Mouse (Mus musculus): ENCODE measurements around the gene Spata18. TPM values are rescaled to one million over a fixed set of nuclear protein-coding genes. Genes with fewer than 3 reads are reported as not detected.

The Spata18 gene
- polyA plus RNA-seq, 1 experiment: not detected

DNA sequence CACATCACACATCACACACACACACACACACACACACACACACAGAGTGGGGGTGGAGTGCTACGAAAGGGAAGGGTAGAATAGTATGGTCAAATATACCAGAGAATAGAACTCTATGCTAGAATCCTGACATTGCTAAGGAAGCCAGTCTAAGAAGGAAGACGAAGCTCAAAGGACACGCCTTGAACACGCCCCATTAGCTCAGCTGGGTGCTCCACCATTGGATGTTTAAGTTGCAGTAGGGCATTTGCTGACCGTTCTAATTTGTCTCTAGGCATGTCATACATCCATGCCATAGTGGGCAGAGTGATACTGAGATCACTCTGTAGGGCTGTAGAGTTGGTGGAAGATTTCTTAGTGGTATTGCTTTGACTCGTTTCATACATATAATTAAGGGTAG is 32.0 kb downstream of the Spata18 start:
- TF ChIP-seq POLR2A (IDR thresholded peaks at IDR 0.05; ENCODE audit: low read depth, low read length) (no peak), CTCF (IDR thresholded peaks at IDR 0.05; ENCODE audit: extremely low read depth, insufficient read depth, insufficient read length, insufficient replicate concordance) (no peak)
- Histone ChIP-seq H3K27me3 (ENCODE audit: control insufficient read depth, insufficient read depth, low read length) (no peaks in the 10 kb centered on the region), H3K27ac (ENCODE audit: insufficient read depth, low read length) (no peak overlapping the region), H3K4me3 (ENCODE audit: extremely low read depth, insufficient read depth, insufficient read length) (no peak overlapping the region), H3K4me1 (ENCODE audit: control insufficient read depth, insufficient read depth, insufficient read length) (no peaks in the 10 kb centered on the region), H3K36me3 (ENCODE audit: control insufficient read depth, insufficient read depth, low read length) (no peaks in the 10 kb centered on the region)
- DNase-seq (ENCODE audit: low read depth in 1 of 2, low spot score in 2 of 2): no peak
- WGBS: 78% methylated on average over 6 of the region's 6 CpGs

DNA sequence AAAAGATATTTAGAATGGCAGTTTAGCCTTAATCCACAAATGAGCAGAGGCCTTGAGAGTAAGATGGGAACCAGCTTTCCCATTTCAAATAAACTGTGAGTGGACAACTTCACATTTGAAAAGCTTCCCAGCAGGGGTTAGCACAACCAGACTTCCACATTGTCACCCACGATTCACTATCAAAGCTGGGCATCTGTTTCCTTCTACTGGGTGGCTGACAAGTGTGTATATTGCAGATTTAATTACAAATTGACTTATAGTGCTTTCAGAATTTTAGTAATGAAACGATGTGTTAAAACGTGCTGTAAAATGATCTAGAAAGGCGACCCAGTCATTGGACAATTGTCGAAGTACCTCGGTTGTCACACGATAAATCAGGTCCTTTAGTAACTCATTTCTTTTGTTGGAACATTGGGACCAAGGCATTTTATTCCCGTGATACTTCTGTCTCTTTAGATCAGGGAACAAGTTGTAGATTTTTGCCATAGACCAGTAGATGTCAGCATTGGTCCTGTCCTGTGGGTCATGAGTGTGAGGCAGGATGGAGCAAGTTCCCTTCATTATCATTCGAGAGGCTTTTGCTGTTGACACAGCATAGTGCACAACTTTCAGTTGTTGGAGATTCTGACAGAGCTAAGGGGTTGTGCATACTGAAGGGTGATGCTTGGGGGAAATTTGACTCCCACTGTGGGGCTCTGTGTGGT is 32.7 kb downstream of the Spata18 start:
- WGBS: 41% methylated on average over 9 of the region's 9 CpGs
- no peak for TF ChIP-seq CTCF (IDR thresholded peaks at IDR 0.05; ENCODE audit: extremely low read depth, insufficient read depth, insufficient read length, insufficient replicate concordance)
- TF ChIP-seq POLR2A (IDR thresholded peaks at IDR 0.05; ENCODE audit: low read depth, low read length): no peak
- H3K27me3 ChIP-seq (ENCODE audit: control insufficient read depth, insufficient read depth, low read length): no peaks in the 10 kb centered on the region
- no peaks in the 10 kb centered on the region for H3K36me3 ChIP-seq (ENCODE audit: control insufficient read depth, insufficient read depth, low read length)
- DNase-seq (ENCODE audit: low read depth in 1 of 2, low spot score in 2 of 2): no peak
- no peak overlapping the region for H3K27ac ChIP-seq (ENCODE audit: insufficient read depth, low read length)
- H3K4me3 ChIP-seq (ENCODE audit: extremely low read depth, insufficient read depth, insufficient read length): no peak overlapping the region
- no peaks in the 10 kb centered on the region for H3K4me1 ChIP-seq (ENCODE audit: control insufficient read depth, insufficient read depth, insufficient read length)

DNA sequence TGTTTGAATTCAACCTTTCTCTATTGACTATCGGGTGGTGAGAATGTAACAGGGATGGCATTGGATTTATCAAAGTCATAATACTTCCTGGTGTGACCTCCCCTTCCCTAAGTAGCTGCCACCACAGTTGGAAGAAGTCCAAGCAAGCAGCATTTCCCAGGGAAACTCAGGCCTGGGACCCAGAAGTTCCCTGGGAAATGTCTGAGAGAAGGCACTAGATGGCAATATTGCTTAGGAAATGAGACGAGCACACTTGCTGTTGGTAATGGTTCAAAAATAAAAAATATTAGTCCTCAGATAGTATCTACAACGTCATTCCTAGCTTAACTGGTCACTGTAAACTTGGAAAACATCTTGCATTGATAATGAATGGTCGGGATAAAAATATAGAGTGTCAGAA is 35.0 kb downstream of the Spata18 start:
- H3K36me3 ChIP-seq (ENCODE audit: control insufficient read depth, insufficient read depth, low read length): no peaks in the 10 kb centered on the region
- WGBS: 37% methylated on average over 4 of the region's 4 CpGs
- H3K27me3 ChIP-seq (ENCODE audit: control insufficient read depth, insufficient read depth, low read length): no peaks in the 10 kb centered on the region
- no peaks in the 10 kb centered on the region for H3K4me1 ChIP-seq (ENCODE audit: control insufficient read depth, insufficient read depth, insufficient read length)
- DNase-seq (ENCODE audit: low read depth in 1 of 2, low spot score in 2 of 2): no peak
- no peak overlapping the region for H3K27ac ChIP-seq (ENCODE audit: insufficient read depth, low read length)
- TF ChIP-seq POLR2A (IDR thresholded peaks at IDR 0.05; ENCODE audit: low read depth, low read length): no peak
- TF ChIP-seq CTCF (IDR thresholded peaks at IDR 0.05; ENCODE audit: extremely low read depth, insufficient read depth, insufficient read length, insufficient replicate concordance): no peak
- no peak overlapping the region for H3K4me3 ChIP-seq (ENCODE audit: extremely low read depth, insufficient read depth, insufficient read length)

DNA sequence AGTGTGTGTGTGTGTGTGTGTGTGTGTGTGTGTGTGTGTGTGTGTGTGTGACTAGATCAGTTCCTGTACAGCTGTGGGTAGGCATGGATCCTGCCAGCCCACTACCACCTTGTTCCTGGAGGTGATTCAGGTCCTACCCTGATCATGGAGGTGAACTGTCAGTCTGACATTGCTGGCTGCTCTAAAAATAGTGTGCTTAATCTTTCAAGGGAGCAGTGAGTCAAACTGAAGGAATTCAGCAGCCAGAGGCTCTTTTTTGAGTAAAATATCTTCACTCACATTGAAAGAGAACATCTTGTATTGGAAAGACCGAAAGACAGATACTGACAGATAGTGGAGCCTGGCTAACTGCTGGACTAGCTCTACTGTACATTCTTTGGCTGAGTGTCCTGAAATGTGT is 37.4 kb downstream of the Spata18 start:
- no peaks in the 10 kb centered on the region for H3K4me1 ChIP-seq (ENCODE audit: control insufficient read depth, insufficient read depth, insufficient read length)
- no peak for DNase-seq (ENCODE audit: low read depth in 1 of 2, low spot score in 2 of 2)
- TF ChIP-seq POLR2A (IDR thresholded peaks at IDR 0.05; ENCODE audit: low read depth, low read length) (no peak), CTCF (IDR thresholded peaks at IDR 0.05; ENCODE audit: extremely low read depth, insufficient read depth, insufficient read length, insufficient replicate concordance) (no peak)
- no peak overlapping the region for H3K27ac ChIP-seq (ENCODE audit: insufficient read depth, low read length)
- H3K4me3 ChIP-seq (ENCODE audit: extremely low read depth, insufficient read depth, insufficient read length): no peak overlapping the region
- WGBS: 83% methylated on average over 1 of the region's 1 CpGs
- H3K27me3 ChIP-seq (ENCODE audit: control insufficient read depth, insufficient read depth, low read length): 0 out of 2 replicates have a peak, but pooled peaks cover 2% of the 10 kb centered on the region
- H3K36me3 ChIP-seq (ENCODE audit: control insufficient read depth, insufficient read depth, low read length): no peaks in the 10 kb centered on the region

DNA sequence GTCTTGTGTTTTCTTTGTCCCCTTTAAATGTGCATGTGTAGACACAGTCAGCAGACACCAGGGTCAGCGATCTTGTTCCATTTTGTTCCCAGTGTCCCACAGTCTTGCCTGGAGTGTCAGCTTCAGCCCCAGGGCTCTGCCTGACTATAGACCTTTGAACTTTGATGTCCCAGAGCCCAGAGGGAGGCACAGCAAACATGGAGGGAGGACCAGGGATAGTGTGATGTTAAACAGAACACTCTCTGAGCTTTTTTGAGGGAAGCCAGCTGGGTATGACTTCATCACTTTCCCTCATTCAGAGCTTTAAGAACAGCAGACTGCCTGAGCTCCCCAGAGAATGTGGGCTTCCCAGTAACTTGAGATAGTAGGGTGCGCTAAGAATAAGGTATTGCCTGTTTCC is 39.0 kb downstream of the Spata18 start:
- H3K36me3 ChIP-seq (ENCODE audit: control insufficient read depth, insufficient read depth, low read length): no peaks in the 10 kb centered on the region
- no peak for DNase-seq (ENCODE audit: low read depth in 1 of 2, low spot score in 2 of 2)
- TF ChIP-seq POLR2A (IDR thresholded peaks at IDR 0.05; ENCODE audit: low read depth, low read length) (no peak), CTCF (IDR thresholded peaks at IDR 0.05; ENCODE audit: extremely low read depth, insufficient read depth, insufficient read length, insufficient replicate concordance) (no peak)
- no peaks in the 10 kb centered on the region for H3K4me1 ChIP-seq (ENCODE audit: control insufficient read depth, insufficient read depth, insufficient read length)
- 0 out of 2 replicates have a peak, but pooled peaks cover 2% of the 10 kb centered on the region for H3K27me3 ChIP-seq (ENCODE audit: control insufficient read depth, insufficient read depth, low read length)
- H3K27ac ChIP-seq (ENCODE audit: insufficient read depth, low read length): no peak overlapping the region
- H3K4me3 ChIP-seq (ENCODE audit: extremely low read depth, insufficient read depth, insufficient read length): no peak overlapping the region
- WGBS: 82% methylated on average over 2 of the region's 2 CpGs

DNA sequence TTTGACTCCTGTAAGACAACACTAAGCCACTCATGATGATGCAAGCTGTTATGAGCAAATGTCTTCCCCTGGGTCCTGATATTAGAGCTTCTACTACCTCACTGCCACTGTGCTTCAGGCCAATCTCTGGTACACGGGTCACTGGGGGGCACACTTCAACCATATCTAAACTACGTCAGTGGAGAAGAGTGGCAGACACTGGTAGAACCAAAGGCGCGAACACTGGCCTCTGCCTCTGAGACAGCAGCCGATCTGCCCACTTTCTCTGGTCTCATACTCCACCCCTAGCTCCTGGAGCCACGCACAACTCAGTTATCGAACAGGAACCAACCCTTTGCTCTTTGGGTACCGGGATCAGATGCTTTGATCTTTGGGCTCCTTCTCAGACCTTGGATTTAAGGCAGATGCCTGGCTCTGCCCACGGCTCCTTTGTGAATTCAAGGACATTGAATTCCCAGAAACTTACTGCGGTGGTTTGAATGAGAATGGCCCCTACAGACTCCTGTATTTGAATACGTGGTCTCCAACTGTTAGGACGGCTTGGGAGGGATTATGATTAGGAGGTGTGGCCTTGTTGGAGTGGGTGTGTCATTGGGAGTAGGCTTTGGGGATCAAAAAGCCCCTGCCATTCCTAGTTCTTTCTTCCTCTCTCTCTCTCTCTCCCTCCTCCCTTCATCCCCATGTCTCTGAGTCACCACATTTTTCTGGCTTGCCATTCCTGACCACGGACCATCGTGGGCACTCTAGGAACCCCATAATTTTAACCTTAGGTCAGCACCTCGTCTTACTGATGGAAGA is 40.7 kb downstream of the Spata18 start:
- WGBS: 61% methylated on average over 15 of the region's 15 CpGs
- TF ChIP-seq CTCF (IDR thresholded peaks at IDR 0.05; ENCODE audit: extremely low read depth, insufficient read depth, insufficient read length, insufficient replicate concordance): no peak
- TF ChIP-seq POLR2A (IDR thresholded peaks at IDR 0.05; ENCODE audit: low read depth, low read length): no peak
- no peaks in the 10 kb centered on the region for H3K36me3 ChIP-seq (ENCODE audit: control insufficient read depth, insufficient read depth, low read length)
- no peaks in the 10 kb centered on the region for H3K4me1 ChIP-seq (ENCODE audit: control insufficient read depth, insufficient read depth, insufficient read length)
- H3K4me3 ChIP-seq (ENCODE audit: extremely low read depth, insufficient read depth, insufficient read length): no peak overlapping the region
- H3K27ac ChIP-seq (ENCODE audit: insufficient read depth, low read length): no peak overlapping the region
- DNase-seq (ENCODE audit: low read depth in 1 of 2, low spot score in 2 of 2): no peak
- 0 out of 2 replicates have a peak, but pooled peaks cover 2% of the 10 kb centered on the region for H3K27me3 ChIP-seq (ENCODE audit: control insufficient read depth, insufficient read depth, low read length)

All from spleen, adult 2 months (tissue).